Mouse (Mus musculus): ENCODE measurements around the gene Herpud1.
"Not testable (repeated sequence)": the region's sequence is repeated elsewhere in the genome, so short reads cannot be mapped to it uniquely, and the experiment has no call there.

The Herpud1 gene

DNA sequence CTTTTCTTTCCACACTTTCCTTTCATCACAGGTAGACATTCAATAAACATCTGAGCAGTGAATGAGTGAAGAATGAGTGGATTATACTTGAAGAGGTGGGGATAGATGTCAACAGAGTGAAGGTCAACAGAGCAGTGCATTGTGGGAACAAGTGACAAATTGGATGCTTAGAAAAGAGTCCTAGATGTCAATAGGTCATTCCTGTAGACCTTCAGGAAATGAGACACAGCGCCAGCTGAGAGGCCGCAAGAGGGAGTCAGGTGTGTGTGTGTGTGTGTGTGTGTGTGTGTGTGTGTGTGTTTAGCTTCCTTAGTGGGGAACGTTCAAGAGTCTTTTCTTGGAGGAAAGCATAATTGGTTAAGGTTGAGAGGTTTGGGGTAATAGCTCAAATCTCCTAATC lies 10.1 kb upstream of the Herpud1 start:
- no peak for DNase-seq

DNA sequence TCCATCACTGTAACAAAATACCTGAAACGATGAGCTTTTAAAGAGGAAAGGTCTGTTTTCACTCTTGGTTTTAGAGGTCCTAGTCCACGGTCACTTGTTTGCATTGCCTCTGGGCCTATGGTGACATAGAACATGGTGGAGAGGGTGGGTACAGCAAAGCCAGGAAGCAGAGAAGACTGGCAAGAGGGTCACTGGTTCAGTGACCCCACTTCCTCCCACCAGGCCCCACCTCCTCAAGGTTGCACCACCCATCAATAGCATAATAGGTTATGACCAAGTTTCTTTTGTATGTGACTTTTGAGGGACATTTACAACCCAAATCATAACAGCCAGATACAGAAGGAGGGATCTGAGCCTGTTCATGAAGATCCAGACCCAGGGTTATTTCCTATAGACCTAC lies 9.7 kb upstream of the Herpud1 start:
- no peak for DNase-seq

DNA sequence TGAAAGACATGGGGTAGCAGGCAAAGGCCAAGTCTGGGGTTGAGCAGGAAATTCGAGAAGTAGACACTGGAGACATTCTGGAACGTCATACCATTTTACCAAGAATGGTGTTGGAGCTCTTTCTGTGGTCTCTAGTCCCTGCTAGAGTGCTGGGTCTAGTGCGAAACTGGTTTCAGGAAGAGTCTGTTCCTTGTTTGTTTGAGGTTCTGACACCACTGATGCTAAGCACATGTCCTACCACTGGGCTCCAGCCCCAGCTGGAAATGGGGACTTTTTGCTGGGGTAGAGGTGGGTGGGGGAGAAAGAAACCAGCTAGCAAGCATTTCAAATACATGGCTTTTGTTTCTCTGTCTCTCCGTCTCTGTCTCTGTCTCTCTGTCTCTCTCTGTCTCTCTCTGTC lies 9.2 kb upstream of the Herpud1 start:
- no peak for DNase-seq

DNA sequence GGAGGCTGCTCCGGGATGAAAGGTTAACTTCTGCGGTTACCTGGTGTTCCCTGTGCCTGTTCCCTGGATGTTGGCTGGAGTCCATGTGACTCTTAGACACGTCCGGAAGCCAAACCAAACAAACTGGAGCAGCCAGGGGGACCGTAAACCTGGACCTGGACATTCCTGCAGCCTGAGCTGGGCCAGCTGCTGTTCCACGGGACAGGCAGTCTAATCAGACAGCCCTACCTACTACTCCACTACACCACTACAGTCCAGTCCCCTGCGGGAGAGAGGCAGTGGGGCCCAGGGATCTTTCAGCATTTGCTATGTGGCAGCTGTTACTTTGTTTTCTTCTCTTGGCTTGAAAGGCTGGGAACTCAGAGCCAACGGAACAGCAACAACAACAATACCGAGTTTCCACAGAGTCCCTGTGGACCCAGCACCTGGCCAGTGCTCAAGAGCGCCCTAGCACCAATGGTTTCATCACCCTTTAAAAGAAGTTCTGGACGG lies 8.5 kb upstream of the Herpud1 start:
- peak; percentile 69 to 80 for DNase-seq

DNA sequence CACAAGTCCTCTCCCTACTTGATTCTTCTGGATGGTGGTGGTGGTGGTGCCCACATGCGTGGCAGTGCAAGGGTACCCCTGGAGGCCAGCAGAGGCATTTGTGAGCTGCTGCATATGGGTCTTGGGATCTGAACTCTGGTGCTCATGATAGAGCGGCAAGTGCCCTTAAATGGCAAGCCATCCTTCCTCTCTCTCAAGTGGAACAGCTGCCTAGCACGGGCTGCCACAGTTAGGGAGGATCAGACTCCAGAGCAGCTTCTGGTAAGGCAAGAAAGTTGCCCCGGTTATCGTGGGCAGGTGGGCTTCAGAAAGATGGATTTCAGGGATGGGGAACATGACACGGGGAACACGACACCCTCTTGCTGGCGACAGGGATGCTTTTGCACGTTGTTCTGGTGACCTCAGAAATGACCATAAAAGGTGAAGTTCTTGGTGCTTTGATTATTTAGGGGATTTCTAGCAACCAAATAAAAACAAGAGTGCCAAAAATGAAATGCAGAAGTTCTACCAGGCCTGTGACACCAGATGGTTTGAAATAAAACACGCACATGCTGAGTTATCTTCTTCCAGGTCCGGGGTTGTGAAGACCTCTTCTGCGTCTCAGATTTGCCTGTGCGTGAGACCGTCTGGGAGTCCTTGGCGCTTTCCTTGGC lies 7.3 kb upstream of the Herpud1 start:
- peak in 1 of 2 experiments; percentile 33 for DNase-seq

DNA sequence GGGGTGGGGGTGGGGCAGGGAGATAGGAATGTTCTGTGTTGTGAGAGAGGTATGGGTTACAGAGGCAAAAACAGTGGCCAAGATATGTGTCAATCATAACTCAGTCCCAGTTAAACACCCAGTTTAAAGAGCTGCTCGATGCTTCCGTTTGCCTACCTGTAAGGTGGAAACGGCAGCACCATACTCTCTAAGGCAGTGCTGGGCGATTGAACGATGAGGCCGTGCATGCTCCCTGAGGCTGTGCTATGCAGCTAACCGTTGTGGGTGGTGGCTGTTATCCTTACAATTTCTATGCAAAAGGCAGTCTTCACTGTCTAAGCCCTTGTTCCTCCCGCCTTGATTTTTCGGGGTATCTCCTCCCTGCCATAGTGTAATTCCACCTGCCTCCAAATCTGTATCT lies 6.6 kb upstream of the Herpud1 start:
- no peak for DNase-seq

DNA sequence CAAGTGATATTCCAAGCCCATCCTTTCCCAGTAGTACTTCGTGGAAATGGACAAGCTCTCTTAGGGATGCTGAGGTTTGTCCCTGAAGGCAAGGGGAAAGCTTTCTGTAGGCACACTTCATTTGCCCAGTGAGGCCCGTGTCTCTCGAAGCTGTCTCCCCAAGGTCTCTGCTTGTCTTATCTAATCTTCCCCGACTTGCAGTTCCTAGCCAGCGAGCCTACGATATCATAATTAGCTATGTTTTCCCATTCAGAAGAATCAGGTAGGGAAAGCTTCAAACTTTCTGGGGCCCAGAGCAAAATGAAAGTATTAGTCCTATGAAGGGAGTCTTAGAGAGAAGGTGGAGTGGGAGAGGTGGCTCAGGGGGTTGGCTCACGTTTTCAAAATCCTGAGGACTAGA lies 2.1 kb upstream of the Herpud1 start:
- DNase-seq = no peak

DNA sequence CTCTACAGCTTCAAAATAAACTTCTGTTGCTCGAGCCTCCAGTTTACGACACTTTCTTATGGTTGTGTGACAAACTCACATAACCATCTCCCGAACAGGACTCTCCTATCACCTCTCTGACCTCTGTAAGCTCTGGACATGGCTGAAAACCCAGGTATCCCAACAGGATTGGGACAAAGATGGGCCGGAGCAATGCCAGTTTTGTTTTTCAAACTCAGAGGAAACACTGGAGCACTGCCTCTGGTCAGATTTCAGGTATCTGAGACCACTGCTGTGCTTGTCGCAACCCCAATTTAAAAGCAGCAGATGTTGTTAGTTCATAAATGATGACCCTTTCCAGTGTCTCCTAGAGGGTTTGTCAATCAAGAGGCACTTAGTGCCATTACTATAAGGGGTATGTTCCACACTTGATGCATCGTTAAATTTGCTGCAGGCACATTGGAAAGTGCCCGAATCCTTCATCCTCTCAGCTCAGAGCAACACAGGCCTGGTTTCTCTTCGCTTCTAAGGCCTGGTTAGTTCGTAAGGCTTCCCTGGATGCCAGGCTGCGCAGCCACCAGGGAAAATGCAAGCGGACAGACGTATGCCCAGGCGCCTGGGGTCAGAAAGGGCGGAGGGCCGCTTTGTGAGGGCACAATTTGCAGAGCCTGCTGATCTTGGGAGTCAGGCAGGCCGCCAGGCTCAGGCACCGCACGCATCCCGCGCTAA lies 578 bp upstream of the Herpud1 start:
- peak in 1 of 2 experiments; percentile 20 for DNase-seq

DNA sequence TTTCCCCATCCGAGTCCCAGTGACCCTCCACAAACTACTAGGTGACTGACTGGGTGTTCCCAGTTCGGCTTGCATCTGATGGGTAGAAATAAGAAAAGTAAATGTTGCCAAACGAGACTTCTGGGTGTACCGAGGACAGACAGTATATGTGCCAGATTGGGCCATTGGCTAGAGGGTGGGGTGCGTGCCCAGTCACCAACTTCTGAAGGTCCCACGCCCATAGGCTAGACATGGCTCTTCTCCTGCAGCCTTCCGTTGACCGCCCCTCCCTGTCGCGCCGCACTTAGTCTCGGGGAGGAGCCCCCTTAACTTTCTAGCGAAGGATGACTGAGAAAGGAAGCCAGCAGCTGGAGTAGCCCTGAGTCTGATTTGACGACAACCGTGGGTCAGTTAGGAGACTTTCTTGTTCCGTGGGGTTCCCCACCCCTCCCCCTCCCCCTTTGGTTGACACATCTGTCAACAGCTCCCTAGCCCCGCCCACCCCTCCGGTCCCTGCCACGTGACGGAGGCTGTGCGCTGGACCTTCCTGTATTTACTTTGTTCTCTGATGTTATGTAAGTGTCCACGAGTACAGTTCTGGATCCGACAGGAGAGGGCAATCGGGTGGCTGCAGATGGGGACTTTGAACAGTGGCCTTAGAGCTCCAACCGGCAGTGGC lies 918 bp downstream of the Herpud1 start:
- peak; percentile 86 to 93 for DNase-seq

DNA sequence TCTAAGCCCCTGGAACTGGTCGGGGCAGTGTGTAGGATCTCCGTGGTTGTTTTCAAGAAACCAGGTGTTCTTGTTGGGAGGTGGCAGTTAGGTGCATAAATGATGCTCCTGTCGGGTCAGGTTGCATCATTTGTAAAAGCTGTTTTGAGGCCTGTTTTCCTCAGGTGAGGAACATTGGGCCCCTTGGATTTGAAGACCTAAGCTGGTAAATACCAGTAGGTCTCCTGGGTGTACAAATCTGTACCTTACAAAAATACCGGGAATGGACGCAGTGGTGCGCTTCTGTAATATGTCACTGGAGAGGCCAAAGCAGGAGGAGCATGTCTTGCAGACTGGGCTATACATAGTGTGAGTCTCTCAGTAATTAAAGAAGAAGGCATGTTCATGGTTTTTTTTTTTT lies 1.5 kb downstream of the Herpud1 start:
- DNase-seq = no peak

DNA sequence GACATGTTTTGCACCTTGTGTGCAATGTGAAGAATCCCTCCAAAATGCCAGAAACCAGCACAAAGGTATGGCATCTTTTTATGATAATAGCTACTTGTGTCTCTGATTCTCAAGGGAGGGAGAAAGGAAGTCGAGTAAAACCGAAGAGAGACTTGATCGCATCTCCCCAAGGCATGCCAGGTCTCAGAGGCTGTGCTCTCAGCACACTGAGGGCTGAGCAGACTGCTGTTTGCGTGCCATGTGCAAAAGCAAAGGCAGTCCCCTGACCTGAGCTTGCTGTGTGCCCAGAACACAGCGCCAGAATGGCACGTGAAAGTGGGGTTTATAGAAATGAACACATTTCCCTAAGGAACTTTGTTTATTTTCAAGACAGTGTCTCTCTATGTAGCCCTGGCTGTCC lies 3.3 kb downstream of the Herpud1 start:
- no peak for DNase-seq

DNA sequence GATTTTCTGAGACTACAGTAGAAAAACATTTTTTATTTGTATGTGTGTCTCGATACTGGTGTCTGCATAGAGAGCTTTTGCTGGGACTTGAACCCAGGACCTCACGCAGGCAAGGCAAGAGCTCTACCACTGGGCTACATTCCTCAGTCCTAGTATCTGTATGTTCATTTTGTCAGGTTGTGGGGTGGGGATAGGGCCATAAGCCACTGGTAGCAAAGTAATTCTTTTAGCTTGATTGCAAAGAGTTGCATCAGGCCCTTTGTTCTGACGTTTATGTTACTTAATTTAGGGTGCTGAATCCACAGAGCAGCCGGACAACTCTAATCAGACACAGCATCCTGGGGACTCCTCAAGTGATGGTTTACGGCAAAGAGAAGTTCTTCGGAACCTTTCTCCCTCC lies 4.2 kb downstream of the Herpud1 start:
- no peak for DNase-seq

DNA sequence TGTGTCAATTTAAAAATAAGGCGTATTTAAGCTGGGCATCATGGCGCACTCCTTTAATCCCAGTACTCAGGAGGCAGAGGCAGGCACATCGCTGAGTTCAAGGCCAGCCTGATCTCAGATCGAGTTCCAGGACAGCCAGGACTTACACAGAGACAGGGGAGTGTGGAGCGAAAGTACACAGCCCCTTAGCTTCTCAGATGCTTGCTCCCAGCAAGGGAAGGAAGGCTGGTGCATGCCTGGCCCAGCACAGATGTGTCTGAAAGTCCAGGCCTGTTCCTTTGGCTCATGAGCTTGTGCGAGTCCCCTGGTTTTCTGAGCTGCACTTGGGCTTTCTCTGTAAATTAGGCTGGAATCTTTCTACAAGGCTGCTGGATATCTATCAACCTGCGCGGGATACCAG lies 4.7 kb downstream of the Herpud1 start:
- DNase-seq = no peak

DNA sequence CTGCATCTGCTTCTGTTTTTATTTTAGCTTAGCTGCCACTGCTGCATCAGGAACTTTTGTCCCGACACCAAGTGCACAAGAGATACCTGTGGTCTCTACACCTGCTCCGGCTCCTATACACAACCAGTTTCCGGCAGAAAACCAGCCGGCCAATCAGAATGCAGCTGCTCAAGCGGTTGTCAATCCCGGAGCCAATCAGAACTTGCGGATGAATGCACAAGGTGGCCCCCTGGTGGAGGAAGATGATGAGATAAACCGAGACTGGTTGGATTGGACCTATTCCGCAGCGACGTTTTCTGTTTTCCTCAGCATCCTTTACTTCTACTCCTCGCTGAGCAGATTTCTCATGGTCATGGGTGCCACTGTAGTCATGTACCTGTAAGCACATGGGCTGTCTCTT lies 5.9 kb downstream of the Herpud1 start:
- DNase-seq = peak; percentile 63 to 76

DNA sequence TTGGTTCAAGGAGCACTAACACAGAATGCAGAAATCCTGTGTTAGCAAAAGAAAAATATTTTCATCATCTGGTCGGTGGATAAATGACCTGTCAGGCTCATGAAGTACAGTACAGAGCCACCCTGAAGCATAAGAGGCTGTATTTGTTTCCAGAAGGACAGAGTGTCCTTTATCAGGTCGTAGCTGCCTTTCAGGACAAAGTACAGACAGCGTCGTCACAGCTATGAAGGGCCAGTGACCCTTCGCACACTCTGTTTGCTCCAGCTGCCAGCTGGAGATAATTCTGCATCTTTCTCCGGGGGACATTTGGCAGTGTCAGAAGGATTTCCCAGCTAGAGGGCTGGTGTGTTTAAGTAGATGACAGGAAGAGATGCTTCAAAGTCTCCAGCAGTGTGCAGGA lies 6.4 kb downstream of the Herpud1 start:
- no peak for DNase-seq

DNA sequence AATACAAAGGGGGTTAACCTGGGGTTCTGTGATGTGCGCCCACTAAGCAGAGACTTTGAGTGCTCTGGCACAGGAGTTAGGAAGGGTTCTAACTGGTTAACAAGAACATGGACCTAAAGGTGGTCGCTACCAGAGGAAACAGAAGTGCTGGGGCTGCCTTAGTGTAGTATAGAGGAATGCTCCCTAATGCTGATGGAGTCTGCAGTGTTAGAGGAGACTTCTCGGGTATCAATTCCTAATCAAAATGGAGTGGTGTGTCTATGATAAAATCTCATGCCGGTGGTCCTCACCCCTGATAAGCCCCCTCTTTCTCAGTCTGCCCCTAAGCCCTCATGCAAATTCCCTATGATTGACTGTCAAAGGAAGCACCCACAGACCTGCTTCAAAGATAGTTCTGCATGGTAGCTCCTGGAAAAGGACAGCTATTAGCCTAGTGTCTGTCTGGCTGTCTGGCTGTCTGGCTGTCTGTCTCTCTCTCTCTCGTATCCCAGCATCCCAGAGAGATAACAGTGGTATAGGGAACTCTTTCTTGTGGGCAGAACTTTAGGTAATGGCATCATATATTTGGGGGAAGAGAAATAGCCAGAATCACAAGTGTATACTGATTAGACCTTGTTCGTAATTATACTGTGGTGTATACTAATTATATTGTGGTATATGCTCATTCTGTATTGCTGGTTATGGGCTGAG lies 9.8 kb downstream of the Herpud1 start:
- no peak for DNase-seq

DNA sequence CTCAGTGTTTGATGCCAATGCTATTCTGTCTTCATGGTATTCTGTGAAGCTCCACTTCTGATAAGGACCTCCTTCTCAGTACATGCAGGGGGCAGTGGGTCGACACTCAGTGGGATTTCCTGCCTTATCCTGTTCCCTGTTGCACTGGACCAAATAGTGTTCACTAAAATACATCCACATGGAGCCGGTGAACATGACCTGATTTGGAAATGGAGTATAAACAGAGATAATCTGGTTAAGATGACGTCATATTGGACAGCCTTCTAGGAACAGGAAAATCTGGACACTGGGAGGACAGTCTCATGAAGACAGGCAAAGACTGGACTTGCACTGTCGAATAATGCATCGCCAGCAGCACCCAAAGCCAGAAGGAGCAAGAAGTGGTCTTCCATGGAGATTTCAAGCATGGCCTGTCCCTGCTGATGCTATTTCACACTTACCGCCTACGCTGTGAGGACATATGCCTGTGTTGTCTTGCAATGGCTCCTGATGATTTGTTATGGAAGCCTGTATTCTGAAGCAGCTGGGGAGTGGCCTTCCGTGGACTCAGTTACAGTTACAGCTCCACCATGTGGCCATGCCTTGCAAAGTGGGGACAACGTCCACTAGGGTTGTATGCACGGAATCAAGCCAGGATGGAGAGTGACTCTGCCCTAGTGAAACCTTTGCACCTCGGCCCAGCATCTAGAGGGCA lies 10.9 kb downstream of the Herpud1 start:
- peak; percentile 76 to 81 for DNase-seq

DNA sequence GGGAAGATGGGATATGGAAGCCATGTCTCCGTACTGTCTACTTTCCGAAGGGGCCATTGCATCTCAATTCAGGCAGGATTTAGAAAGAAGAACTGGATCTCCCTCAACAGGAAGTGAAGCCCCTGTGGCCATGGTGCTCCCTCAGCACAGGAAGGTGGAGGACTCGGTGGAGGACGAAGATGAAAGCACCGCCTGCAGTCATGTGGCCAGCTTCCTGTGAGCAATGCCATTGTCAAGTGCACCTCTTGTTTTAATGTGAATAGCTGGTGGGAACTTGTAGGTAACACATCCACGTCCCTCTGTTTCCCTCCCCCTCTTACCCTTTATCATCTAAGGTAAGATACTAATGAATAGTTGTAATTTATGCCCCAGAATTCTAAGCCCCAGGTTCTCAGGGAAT lies 12.3 kb downstream of the Herpud1 start:
- DNase-seq = no peak

DNA sequence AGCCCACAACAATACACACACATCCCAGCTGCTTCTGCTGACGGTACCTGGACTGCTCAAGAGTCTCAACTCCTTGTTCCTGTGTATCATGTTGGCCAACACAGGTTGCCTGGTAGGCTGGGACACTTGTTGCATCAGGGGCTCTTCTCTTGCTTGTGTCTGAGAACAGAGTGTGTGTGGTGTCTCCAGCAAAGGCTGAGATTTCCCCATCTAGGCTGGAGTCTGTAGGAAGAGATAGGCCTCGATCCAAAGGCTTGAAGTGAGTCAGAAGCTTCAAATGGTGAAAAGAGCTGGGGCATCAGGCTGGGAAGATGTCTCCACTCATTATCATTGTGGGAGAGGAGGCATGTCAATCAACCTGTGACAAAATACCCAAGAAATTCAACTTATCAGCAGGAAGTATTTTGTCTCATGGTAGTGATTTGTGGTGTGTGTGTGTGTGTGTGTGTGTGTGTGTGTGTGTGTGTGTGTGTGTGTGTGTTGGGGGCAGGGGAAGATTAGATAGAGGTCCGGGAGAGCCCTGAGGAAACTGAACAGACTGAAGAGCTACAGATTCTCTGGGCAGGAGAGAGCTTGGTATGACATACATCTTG lies 13.2 kb downstream of the Herpud1 start:
- no peak for DNase-seq

DNA sequence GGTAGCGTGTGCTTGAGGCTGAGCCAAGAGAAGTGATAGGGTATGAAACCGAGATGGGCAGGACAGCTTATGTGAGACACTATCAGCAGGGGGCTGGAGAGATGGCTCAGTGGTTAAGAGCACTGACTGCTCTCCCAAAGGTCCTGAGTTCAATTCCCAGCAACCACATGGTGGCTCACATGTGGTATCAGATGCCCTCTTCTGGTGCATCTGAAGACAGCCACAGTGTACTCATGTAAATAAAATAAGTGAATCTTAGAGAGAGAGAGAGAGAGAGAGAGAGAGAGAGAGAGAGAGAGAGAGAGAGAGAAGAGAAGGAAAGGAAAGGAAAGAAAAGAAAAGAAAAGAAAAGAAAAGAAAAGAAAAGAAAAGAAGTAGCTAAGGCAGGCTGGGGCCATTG lies 13.7 kb downstream of the Herpud1 start:
- DNase-seq = not testable (repeated sequence)

DNA sequence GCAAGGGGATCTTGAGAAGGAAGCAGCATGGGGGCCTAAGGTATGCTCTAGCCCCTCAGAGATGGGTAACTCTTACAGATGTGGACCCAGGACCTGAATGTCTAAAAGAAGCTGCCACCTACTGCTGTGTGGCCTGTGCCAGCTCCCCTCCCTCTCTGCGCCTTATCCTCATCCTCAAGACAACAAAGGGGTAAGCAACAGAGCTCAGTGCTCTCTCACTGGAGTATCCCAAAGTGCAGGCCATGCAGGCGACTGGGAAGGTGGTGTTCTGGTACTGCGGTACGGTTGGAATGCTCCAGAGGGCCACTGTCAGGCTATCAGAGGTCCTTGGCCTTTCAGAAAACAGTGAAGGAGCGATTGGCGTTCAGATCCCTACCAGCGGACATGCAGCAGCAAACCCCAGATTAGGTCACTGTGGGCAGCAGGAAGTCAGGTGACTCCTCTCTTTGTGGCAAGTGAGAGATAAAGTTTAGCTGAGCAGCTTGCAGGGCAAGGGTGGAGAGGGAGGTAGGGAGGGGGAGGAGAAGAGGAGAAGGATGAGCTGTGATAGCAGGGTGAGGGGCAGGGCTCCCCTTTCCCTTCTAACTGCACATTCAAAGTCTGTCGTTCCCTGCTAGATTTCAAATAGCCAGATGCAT lies 22.3 kb downstream of the Herpud1 start:
- DNase-seq = no peak

DNA sequence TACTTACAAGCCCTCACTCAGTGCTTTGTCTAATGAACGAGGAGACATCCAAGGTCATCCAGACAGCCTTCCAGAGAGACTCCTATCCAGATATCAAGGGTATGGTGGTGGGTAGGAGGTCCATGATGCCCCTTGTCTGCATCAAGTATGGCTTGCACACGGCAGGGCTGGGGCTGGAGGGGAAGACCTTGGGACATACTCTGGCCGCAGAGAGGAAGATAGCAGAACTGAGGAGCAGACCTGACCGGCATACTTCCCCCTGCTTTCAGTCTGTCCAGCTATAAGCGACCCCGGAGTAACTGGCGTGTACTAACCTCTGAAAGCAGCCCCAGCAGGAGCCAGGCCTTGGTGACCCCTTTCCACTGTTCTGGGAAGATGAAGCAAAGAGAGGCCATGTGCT lies 23.3 kb downstream of the Herpud1 start:
- no peak for DNase-seq

Data from kidney, postnatal 4 days (tissue).